Mouse (Mus musculus): Measurements from ENCODE around the gene Olfr1369-ps1. TPM values are rescaled to one million over a fixed set of nuclear protein-coding genes. Genes with fewer than 3 reads are reported as not detected.
"Not testable (repeated sequence)": the region's sequence is repeated elsewhere in the genome, so short reads cannot be mapped to it uniquely, and the experiment has no call there.

The Olfr1369-ps1 gene
- 0.04 TPM in 1 of 2 replicates, not detected in the other for polyA plus RNA-seq (2015; fragmentation: Nextera tagmentation; extraction: Ambion mirVana)

DNA sequence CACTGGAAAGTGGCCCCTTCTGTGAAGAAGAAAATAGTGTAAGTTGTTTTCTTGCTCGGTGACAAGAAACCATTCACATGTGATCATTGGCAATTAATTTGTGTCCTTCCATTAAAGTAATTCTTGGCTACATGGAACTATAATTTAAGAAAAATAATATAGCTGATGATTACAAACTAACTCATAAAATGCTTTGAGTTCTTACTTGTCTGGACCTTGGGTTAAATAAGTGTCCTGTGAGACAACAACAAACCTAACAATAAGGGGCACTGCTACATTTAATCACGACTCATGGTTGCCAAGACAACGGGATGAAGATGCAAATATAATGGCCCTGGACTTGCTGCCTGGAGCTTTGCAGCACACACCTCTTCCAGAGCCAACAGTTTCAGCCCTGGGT is at the start of gene Olfr1369-ps1:
Gene Olfr1369-ps1, plus strand, starts transcription at position 301 of the 400 bp plus-strand sequence.
- H3K9ac ChIP-seq (ENCODE audit: low read length); ATAC-seq (replicated peaks; ENCODE audit: extremely low read depth, insufficient read depth, low FRiP score); H3K4me2 ChIP-seq (ENCODE audit: low read depth, low read length); H3K4me3 ChIP-seq (ENCODE audit: low read length); H3K27me3 ChIP-seq (ENCODE audit: control insufficient read depth, insufficient read depth, low read length); H3K27ac ChIP-seq (ENCODE audit: low read length); H3K4me1 ChIP-seq (ENCODE audit: control insufficient read depth, insufficient read depth, low read length); H3K36me3 ChIP-seq (ENCODE audit: control insufficient read depth, insufficient read depth); H3K9me3 ChIP-seq (replicated peaks; ENCODE audit: control insufficient read depth, low read length): not testable (repeated sequence)
- WGBS: 78% methylated on average over 3 of the region's 3 CpGs

DNA sequence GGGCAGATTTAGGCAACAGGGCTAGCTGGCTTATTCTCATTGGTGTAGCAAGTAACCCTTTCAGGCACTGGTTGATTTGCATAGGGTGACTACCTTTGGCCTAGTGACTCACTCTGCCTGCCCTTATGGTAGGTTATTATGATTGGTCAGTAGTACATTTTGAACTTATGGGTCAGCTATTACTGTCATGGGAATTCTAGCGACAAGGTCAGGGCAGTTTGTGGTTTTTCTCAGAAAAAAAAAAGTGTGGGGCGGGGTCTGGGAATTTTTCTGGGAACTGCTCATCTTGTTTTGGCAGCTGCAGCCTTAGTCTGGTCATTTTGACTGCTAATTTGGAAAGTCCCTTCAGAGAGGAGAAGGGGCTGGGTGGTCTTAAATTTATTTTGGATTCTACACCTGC is 45.3 kb upstream of the Olfr1369-ps1 start:
- Histone ChIP-seq H3K4me1 (ENCODE audit: control insufficient read depth, insufficient read depth, low read length) (no peaks in the 10 kb centered on the region), H3K9me3 (replicated peaks; ENCODE audit: control insufficient read depth, low read length) (no peaks in the 10 kb centered on the region), H3K27ac (ENCODE audit: low read length) (no peak overlapping the region), H3K9ac (ENCODE audit: low read length) (no peak overlapping the region), H3K36me3 (ENCODE audit: control insufficient read depth, insufficient read depth) (no peaks in the 10 kb centered on the region), H3K4me3 (ENCODE audit: low read length) (no peak overlapping the region), H3K27me3 (ENCODE audit: control insufficient read depth, insufficient read depth, low read length) (no peaks in the 10 kb centered on the region), H3K4me2 (ENCODE audit: low read depth, low read length) (no peak overlapping the region)
- 70% methylated on average over 2 of the region's 2 CpGs for whole genome bisulfite sequencing
- ATAC-seq (replicated peaks; ENCODE audit: extremely low read depth, insufficient read depth, low FRiP score): no peak

DNA sequence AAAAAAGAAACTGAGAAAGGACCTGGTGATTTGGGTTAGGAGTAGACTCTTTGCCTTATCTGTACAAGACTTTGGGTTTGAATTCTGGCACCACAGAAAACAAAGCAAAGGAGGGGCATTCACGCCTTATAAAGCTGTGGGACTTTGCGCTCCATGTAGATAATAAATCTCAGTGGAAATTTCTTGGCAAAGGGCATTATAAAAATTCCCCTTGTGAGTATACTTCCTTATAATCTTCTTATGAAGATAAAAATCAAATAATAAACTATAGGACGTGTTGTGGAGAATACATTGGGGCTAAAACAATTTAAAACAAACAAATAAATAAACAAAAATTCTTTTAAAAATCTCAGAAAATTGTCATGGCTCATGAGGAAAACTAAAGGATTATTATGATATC is 36.4 kb upstream of the Olfr1369-ps1 start, which contains the start of gene Olfr1370:
Gene Olfr1370, minus strand, starts transcription at position 101 of the 400 bp plus-strand sequence.
- WGBS: 67% methylated on average over 3 of the region's 3 CpGs
- H3K27ac ChIP-seq (ENCODE audit: low read length): no peak within 1 kb of the TSS
- no peak within 1 kb of the TSS for H3K4me2 ChIP-seq (ENCODE audit: low read depth, low read length)
- H3K9me3 ChIP-seq (replicated peaks; ENCODE audit: control insufficient read depth, low read length): no peaks in the 10 kb centered on the region
- no peaks in the 10 kb centered on the region for H3K36me3 ChIP-seq (ENCODE audit: control insufficient read depth, insufficient read depth)
- no peak for ATAC-seq (replicated peaks; ENCODE audit: extremely low read depth, insufficient read depth, low FRiP score)
- H3K9ac ChIP-seq (ENCODE audit: low read length): no peak within 1 kb of the TSS
- no peaks in the 10 kb centered on the region for H3K4me1 ChIP-seq (ENCODE audit: control insufficient read depth, insufficient read depth, low read length)
- H3K4me3 ChIP-seq (ENCODE audit: low read length): no peak within 1 kb of the TSS
- no peaks in the 10 kb centered on the region for H3K27me3 ChIP-seq (ENCODE audit: control insufficient read depth, insufficient read depth, low read length)

DNA sequence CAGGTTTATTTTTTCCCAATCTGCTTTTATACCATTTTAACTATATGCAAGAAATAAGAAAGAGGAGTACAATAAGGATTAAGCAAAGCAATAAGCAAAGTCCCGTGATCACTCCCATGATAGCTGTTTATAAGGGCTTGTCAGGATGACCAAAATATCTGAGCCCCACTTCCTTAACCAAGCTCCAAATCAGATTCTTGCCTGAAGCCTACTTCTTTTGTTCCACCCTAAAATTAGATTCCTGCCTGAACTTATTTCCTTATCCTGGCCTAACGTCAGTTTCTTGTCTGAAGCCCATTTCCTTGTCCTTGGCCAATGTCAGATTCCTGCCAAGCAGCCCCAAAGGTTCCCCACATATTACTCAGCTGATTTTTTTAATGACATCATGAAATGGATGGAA is 28.6 kb upstream of the Olfr1369-ps1 start:
- Histone ChIP-seq H3K4me2 (ENCODE audit: low read depth, low read length) (no peak overlapping the region), H3K4me1 (ENCODE audit: control insufficient read depth, insufficient read depth, low read length) (no peaks in the 10 kb centered on the region), H3K27ac (ENCODE audit: low read length) (no peak overlapping the region), H3K9ac (ENCODE audit: low read length) (no peak overlapping the region), H3K36me3 (ENCODE audit: control insufficient read depth, insufficient read depth) (no peaks in the 10 kb centered on the region), H3K27me3 (ENCODE audit: control insufficient read depth, insufficient read depth, low read length) (no peaks in the 10 kb centered on the region), H3K9me3 (replicated peaks; ENCODE audit: control insufficient read depth, low read length) (no peaks in the 10 kb centered on the region), H3K4me3 (ENCODE audit: low read length) (no peak overlapping the region)
- 52% methylated on average over 2 of the region's 2 CpGs for WGBS
- no peak for ATAC-seq (replicated peaks; ENCODE audit: extremely low read depth, insufficient read depth, low FRiP score)

DNA sequence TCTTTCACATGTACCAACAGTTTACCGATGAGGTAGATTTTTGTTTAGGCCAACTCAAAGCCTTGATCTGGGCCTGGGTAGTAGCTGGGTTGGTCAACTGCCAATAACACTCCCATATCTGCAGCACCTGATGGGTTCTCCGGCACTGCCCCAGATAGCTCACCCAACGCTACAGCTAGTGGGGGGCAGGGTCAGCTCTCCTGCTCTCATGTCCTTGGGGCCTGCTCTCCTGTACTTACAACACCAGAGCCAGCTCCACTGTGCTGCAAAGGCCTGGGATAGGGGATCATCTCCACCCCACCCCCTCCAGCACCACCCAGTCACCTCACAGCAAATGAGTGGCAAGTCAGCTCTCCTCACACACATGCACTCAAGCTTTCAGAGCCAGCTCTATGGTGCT is 1.5 kb upstream of the Olfr1369-ps1 start:
- H3K27ac ChIP-seq (ENCODE audit: low read length): no peak overlapping the region
- H3K4me1 ChIP-seq (ENCODE audit: control insufficient read depth, insufficient read depth, low read length): no peaks in the 10 kb centered on the region
- H3K9me3 ChIP-seq (replicated peaks; ENCODE audit: control insufficient read depth, low read length): no peaks in the 10 kb centered on the region
- no peak for ATAC-seq (replicated peaks; ENCODE audit: extremely low read depth, insufficient read depth, low FRiP score)
- WGBS: 51% methylated on average over 3 of the region's 3 CpGs
- H3K9ac ChIP-seq (ENCODE audit: low read length): no peak overlapping the region
- H3K36me3 ChIP-seq (ENCODE audit: control insufficient read depth, insufficient read depth): no peaks in the 10 kb centered on the region
- H3K27me3 ChIP-seq (ENCODE audit: control insufficient read depth, insufficient read depth, low read length): no peaks in the 10 kb centered on the region
- no peak overlapping the region for H3K4me3 ChIP-seq (ENCODE audit: low read length)
- no peak overlapping the region for H3K4me2 ChIP-seq (ENCODE audit: low read depth, low read length)

DNA sequence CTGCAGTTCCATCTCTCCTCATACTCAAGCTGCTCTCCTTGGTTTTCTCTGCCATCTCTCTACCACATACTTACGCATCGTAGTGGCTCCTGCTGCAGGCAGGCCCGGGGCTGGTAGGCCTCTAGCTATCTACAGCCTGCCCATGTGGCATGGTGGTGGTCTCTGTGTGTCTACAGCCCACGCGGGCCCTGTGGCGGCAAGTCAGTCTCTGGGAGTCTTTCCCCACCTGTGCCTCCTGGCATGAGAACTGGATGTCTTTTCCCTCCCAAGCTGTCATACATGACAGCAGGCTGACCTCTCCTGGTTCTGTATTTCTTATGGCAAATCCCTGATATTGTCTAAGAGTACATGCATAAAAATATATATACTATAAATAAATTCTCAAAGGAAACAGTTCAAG is 842 bp upstream of the Olfr1369-ps1 start:
- H3K27ac ChIP-seq (ENCODE audit: low read length): no peak overlapping the region
- no peak overlapping the region for H3K4me3 ChIP-seq (ENCODE audit: low read length)
- no peak overlapping the region for H3K4me2 ChIP-seq (ENCODE audit: low read depth, low read length)
- no peaks in the 10 kb centered on the region for H3K4me1 ChIP-seq (ENCODE audit: control insufficient read depth, insufficient read depth, low read length)
- H3K9ac ChIP-seq (ENCODE audit: low read length): no peak overlapping the region
- no peaks in the 10 kb centered on the region for H3K9me3 ChIP-seq (replicated peaks; ENCODE audit: control insufficient read depth, low read length)
- ATAC-seq (replicated peaks; ENCODE audit: extremely low read depth, insufficient read depth, low FRiP score): no peak
- H3K36me3 ChIP-seq (ENCODE audit: control insufficient read depth, insufficient read depth): no peaks in the 10 kb centered on the region
- 89% methylated on average over 6 of the region's 6 CpGs for WGBS
- H3K27me3 ChIP-seq (ENCODE audit: control insufficient read depth, insufficient read depth, low read length): no peaks in the 10 kb centered on the region

DNA sequence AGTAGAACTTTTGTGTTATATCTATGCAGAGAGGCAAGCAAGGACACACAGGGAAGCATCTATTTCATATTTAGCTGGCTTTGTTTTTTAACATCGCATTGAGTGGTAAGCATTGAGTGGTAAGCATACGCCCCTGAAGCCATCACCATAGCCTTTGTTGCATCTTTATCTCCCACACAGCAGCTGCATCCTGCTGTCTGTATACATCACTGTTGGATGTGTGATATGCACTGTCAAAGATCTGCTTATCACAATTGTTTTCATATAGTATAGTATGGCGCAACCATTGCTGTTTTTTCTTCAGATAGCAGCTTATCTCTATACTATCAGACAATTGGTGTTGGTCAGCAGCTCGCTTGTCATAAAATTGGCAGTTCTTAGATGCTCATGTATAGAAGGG is 2.8 kb downstream of the Olfr1369-ps1 start:
- no peaks in the 10 kb centered on the region for H3K36me3 ChIP-seq (ENCODE audit: control insufficient read depth, insufficient read depth)
- H3K9ac ChIP-seq (ENCODE audit: low read length): no peak overlapping the region
- H3K27me3 ChIP-seq (ENCODE audit: control insufficient read depth, insufficient read depth, low read length): no peaks in the 10 kb centered on the region
- H3K4me3 ChIP-seq (ENCODE audit: low read length): no peak overlapping the region
- no peak overlapping the region for H3K27ac ChIP-seq (ENCODE audit: low read length)
- ATAC-seq (replicated peaks; ENCODE audit: extremely low read depth, insufficient read depth, low FRiP score): no peak
- H3K4me1 ChIP-seq (ENCODE audit: control insufficient read depth, insufficient read depth, low read length): no peaks in the 10 kb centered on the region
- WGBS: 56% methylated on average over 4 of the region's 4 CpGs
- no peaks in the 10 kb centered on the region for H3K9me3 ChIP-seq (replicated peaks; ENCODE audit: control insufficient read depth, low read length)
- no peak overlapping the region for H3K4me2 ChIP-seq (ENCODE audit: low read depth, low read length)

DNA sequence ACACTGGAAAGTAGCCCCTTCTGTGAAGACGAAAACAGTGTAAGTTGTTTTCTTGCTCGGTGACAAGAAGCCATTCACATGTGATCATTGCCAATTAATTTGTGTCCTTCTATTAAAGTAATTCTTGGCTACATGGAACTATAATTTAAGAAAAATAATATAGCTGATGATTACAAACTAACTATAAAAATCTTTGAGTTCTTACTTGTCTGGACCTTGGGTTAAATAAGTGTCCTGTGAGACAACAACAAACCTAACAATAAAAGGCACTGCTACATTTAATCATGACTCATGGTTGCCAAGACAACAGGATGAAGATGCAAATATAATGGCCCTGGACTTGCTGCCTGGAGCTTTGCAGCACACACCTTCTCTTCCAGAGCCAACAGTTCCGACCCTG is 18.1 kb downstream of the Olfr1369-ps1 start, which contains the start of gene Olfr263:
Gene Olfr263, plus strand, starts transcription at position 301 of the 400 bp plus-strand sequence.
- H3K9ac ChIP-seq (ENCODE audit: low read length); H3K27ac ChIP-seq (ENCODE audit: low read length); H3K4me1 ChIP-seq (ENCODE audit: control insufficient read depth, insufficient read depth, low read length); H3K4me3 ChIP-seq (ENCODE audit: low read length); H3K36me3 ChIP-seq (ENCODE audit: control insufficient read depth, insufficient read depth); H3K4me2 ChIP-seq (ENCODE audit: low read depth, low read length); H3K9me3 ChIP-seq (replicated peaks; ENCODE audit: control insufficient read depth, low read length); ATAC-seq (replicated peaks; ENCODE audit: extremely low read depth, insufficient read depth, low FRiP score); H3K27me3 ChIP-seq (ENCODE audit: control insufficient read depth, insufficient read depth, low read length): not testable (repeated sequence)
- WGBS: 79% methylated on average over 3 of the region's 3 CpGs

DNA sequence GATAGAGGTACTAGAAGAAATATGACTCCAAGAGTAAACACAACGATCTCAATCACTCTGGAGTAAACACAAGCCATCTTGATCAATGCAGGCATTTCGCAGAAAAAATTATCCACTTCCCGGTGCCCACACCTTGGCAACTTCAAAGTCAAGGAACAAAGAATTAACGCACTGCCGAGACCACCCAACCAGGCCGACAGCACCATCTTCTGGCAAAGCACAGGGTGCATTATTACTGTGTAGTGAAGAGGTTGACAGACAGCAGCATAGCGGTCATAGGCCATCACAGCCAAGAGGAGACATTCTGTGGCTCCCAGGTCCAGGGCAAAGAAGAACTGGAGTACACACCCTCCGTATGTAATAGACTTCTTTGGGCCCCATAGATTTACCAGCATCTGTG is 31.1 kb downstream of the Olfr1369-ps1 start:
- Histone ChIP-seq H3K27ac (ENCODE audit: low read length) (no peak overlapping the region), H3K4me3 (ENCODE audit: low read length) (no peak overlapping the region), H3K4me1 (ENCODE audit: control insufficient read depth, insufficient read depth, low read length) (no peaks in the 10 kb centered on the region), H3K27me3 (ENCODE audit: control insufficient read depth, insufficient read depth, low read length) (no peaks in the 10 kb centered on the region), H3K4me2 (ENCODE audit: low read depth, low read length) (no peak overlapping the region), H3K9ac (ENCODE audit: low read length) (no peak overlapping the region), H3K9me3 (replicated peaks; ENCODE audit: control insufficient read depth, low read length) (no peaks in the 10 kb centered on the region), H3K36me3 (ENCODE audit: control insufficient read depth, insufficient read depth) (no peaks in the 10 kb centered on the region)
- 26% methylated on average over 8 of the region's 8 CpGs for WGBS
- no peak for ATAC-seq (replicated peaks; ENCODE audit: extremely low read depth, insufficient read depth, low FRiP score)

Measured in heart, embryonic 16.5 days (tissue).